Mouse (Mus musculus): Measurements from ENCODE around the gene Rbfox1. TPM values are rescaled to one million over a fixed set of nuclear protein-coding genes. Genes with fewer than 3 reads are reported as not detected.
A peak's percentile ranks its signal among the peaks of the same experiment; 100 is the strongest.

The Rbfox1 gene
- total and polyA plus RNA-seq, 3 experiments, result 31.6 to 58.1 (median 52.9) TPM

- H3K9ac ChIP-seq (ENCODE audit: low read depth, low read length), result no peak overlapping the region
- no peak overlapping the region for H3K4me3 ChIP-seq
- WGBS, result 77% methylated on average over 3 of the region's 3 CpGs
- no peaks in the 10 kb centered on the region for H3K27me3 ChIP-seq (ENCODE audit: control insufficient read depth, insufficient read depth, low read length)
- H3K79me2 ChIP-seq (replicated peaks; ENCODE audit: control insufficient read depth, insufficient read depth, low read length), result no peaks in the 10 kb centered on the region
- H3K36me3 ChIP-seq (ENCODE audit: control insufficient read depth, insufficient read depth, low read length), result no peaks in the 10 kb centered on the region
- TF ChIP-seq POLR2A (IDR thresholded peaks at IDR 0.05; ENCODE audit: insufficient read depth, low read depth, low read length), result no peak
- TF ChIP-seq EP300 (IDR thresholded peaks at IDR 0.05; ENCODE audit: insufficient read depth, low read depth, low read length), result no peak
- TF ChIP-seq CTCF (IDR thresholded peaks at IDR 0.05), result no peak
- H3K4me1 ChIP-seq (ENCODE audit: control insufficient read depth, insufficient read depth, low read length), result no peaks in the 10 kb centered on the region
- intact Hi-C loops (cut with DNase I), result no loop called here
- DNase-seq, result no peak
- no peak overlapping the region for H3K27ac ChIP-seq
Observed at GRCm38 (mm10) chr16:6380924-6381323, 495.8 kb downstream of the Rbfox1 start.

GRCm38 (mm10) chr16:6381572-6381971 lies 496.4 kb downstream of the Rbfox1 start:
- Histone ChIP-seq H3K36me3 (ENCODE audit: control insufficient read depth, insufficient read depth, low read length) (no peaks in the 10 kb centered on the region), H3K9ac (ENCODE audit: low read depth, low read length) (no peak overlapping the region), H3K79me2 (replicated peaks; ENCODE audit: control insufficient read depth, insufficient read depth, low read length) (no peaks in the 10 kb centered on the region), H3K27me3 (ENCODE audit: control insufficient read depth, insufficient read depth, low read length) (no peaks in the 10 kb centered on the region), H3K4me1 (ENCODE audit: control insufficient read depth, insufficient read depth, low read length) (no peaks in the 10 kb centered on the region), H3K27ac (no peak overlapping the region), H3K4me3 (no peak overlapping the region)
- WGBS, result 59% methylated on average over 2 of the region's 2 CpGs
- DNase-seq, result no peak
- intact Hi-C loops (cut with DNase I), result no loop called here
- TF ChIP-seq POLR2A (IDR thresholded peaks at IDR 0.05; ENCODE audit: insufficient read depth, low read depth, low read length) (no peak), EP300 (IDR thresholded peaks at IDR 0.05; ENCODE audit: insufficient read depth, low read depth, low read length) (no peak), CTCF (IDR thresholded peaks at IDR 0.05) (no peak)

- no peaks in the 10 kb centered on the region for H3K36me3 ChIP-seq (ENCODE audit: control insufficient read depth, insufficient read depth, low read length)
- no peak overlapping the region for H3K9ac ChIP-seq (ENCODE audit: low read depth, low read length)
- H3K4me3 ChIP-seq, result no peak overlapping the region
- DNase-seq, result no peak
- H3K27ac ChIP-seq, result no peak overlapping the region
- H3K27me3 ChIP-seq (ENCODE audit: control insufficient read depth, insufficient read depth, low read length), result no peaks in the 10 kb centered on the region
- no peaks in the 10 kb centered on the region for H3K4me1 ChIP-seq (ENCODE audit: control insufficient read depth, insufficient read depth, low read length)
- H3K79me2 ChIP-seq (replicated peaks; ENCODE audit: control insufficient read depth, insufficient read depth, low read length), result no peaks in the 10 kb centered on the region
- no peak for TF ChIP-seq CTCF (IDR thresholded peaks at IDR 0.05)
- no peak for TF ChIP-seq EP300 (IDR thresholded peaks at IDR 0.05; ENCODE audit: insufficient read depth, low read depth, low read length)
- no peak for TF ChIP-seq POLR2A (IDR thresholded peaks at IDR 0.05; ENCODE audit: insufficient read depth, low read depth, low read length)
- intact Hi-C loops (cut with DNase I), result no loop called here
- WGBS, result 74% methylated on average over 5 of the region's 5 CpGs
Observed at GRCm38 (mm10) chr16:6382712-6383111, 497.6 kb downstream of the Rbfox1 start.

- WGBS, result 60% methylated on average over 6 of the region's 6 CpGs
- H3K27ac ChIP-seq, result no peak overlapping the region
- H3K4me3 ChIP-seq, result no peak overlapping the region
- no peaks in the 10 kb centered on the region for H3K4me1 ChIP-seq (ENCODE audit: control insufficient read depth, insufficient read depth, low read length)
- H3K27me3 ChIP-seq (ENCODE audit: control insufficient read depth, insufficient read depth, low read length), result no peaks in the 10 kb centered on the region
- DNase-seq, result no peak
- no peaks in the 10 kb centered on the region for H3K36me3 ChIP-seq (ENCODE audit: control insufficient read depth, insufficient read depth, low read length)
- intact Hi-C loops (cut with DNase I), result no loop called here
- no peak overlapping the region for H3K9ac ChIP-seq (ENCODE audit: low read depth, low read length)
- TF ChIP-seq POLR2A (IDR thresholded peaks at IDR 0.05; ENCODE audit: insufficient read depth, low read depth, low read length) (no peak), EP300 (IDR thresholded peaks at IDR 0.05; ENCODE audit: insufficient read depth, low read depth, low read length) (no peak), CTCF (IDR thresholded peaks at IDR 0.05) (no peak)
- no peaks in the 10 kb centered on the region for H3K79me2 ChIP-seq (replicated peaks; ENCODE audit: control insufficient read depth, insufficient read depth, low read length)
Observed at GRCm38 (mm10) chr16:6390278-6390930, 505.2 kb downstream of the Rbfox1 start.

GRCm38 (mm10) chr16:6396676-6397409 lies 511.7 kb downstream of the Rbfox1 start:
- TF ChIP-seq CTCF (IDR thresholded peaks at IDR 0.05) (no peak), POLR2A (IDR thresholded peaks at IDR 0.05; ENCODE audit: insufficient read depth, low read depth, low read length) (no peak), EP300 (IDR thresholded peaks at IDR 0.05; ENCODE audit: insufficient read depth, low read depth, low read length) (no peak)
- no peaks in the 10 kb centered on the region for H3K4me1 ChIP-seq (ENCODE audit: control insufficient read depth, insufficient read depth, low read length)
- DNase-seq, result no peak
- no peaks in the 10 kb centered on the region for H3K79me2 ChIP-seq (replicated peaks; ENCODE audit: control insufficient read depth, insufficient read depth, low read length)
- WGBS, result 61% methylated on average over 8 of the region's 8 CpGs
- no peak overlapping the region for H3K27ac ChIP-seq
- intact Hi-C loops (cut with DNase I), result no loop called here
- H3K27me3 ChIP-seq (ENCODE audit: control insufficient read depth, insufficient read depth, low read length), result no peaks in the 10 kb centered on the region
- H3K36me3 ChIP-seq (ENCODE audit: control insufficient read depth, insufficient read depth, low read length), result no peaks in the 10 kb centered on the region
- no peak overlapping the region for H3K9ac ChIP-seq (ENCODE audit: low read depth, low read length)
- H3K4me3 ChIP-seq, result no peak overlapping the region

GRCm38 (mm10) chr16:6397635-6398034 lies 512.5 kb downstream of the Rbfox1 start:
- 0 out of 2 replicates have a peak, but pooled peaks have one; percentile 4 for TF ChIP-seq CTCF (IDR thresholded peaks at IDR 0.05)
- TF ChIP-seq POLR2A (IDR thresholded peaks at IDR 0.05; ENCODE audit: insufficient read depth, low read depth, low read length), result no peak
- TF ChIP-seq EP300 (IDR thresholded peaks at IDR 0.05; ENCODE audit: insufficient read depth, low read depth, low read length), result no peak
- H3K9ac ChIP-seq (ENCODE audit: low read depth, low read length), result no peak overlapping the region
- H3K4me3 ChIP-seq, result no peak overlapping the region
- no peaks in the 10 kb centered on the region for H3K36me3 ChIP-seq (ENCODE audit: control insufficient read depth, insufficient read depth, low read length)
- no peaks in the 10 kb centered on the region for H3K4me1 ChIP-seq (ENCODE audit: control insufficient read depth, insufficient read depth, low read length)
- DNase-seq, result no peak
- no peak overlapping the region for H3K27ac ChIP-seq
- WGBS, result 92% methylated on average over 2 of the region's 2 CpGs
- no peaks in the 10 kb centered on the region for H3K79me2 ChIP-seq (replicated peaks; ENCODE audit: control insufficient read depth, insufficient read depth, low read length)
- intact Hi-C loops (cut with DNase I), result no loop called here
- H3K27me3 ChIP-seq (ENCODE audit: control insufficient read depth, insufficient read depth, low read length), result no peaks in the 10 kb centered on the region
